Mouse (Mus musculus) left cerebral cortex, adult 18-20 months (tissue): ENCODE measurements around the gene Slc39a11. TPM values are rescaled to one million over a fixed set of nuclear protein-coding genes. Genes with fewer than 3 reads are reported as not detected.

Experiments
- DNase-seq, 2 experiments: peaks; one replicate each; pipeline ENCODE4 v3.0.0; 2021 to 2022; ENCODE audit warnings: low spot score in 2 of 2, mixed read lengths in 1 of 2
- total RNA-seq, 2 experiments: library from RNA; stranded (reverse); gene quantifications; 2 replicates each; pipeline ENCODE4 v1.2.3; 2021

Slc39a11 gene
- total RNA-seq, 2 experiments from 2014 or later = 13.9 to 15.3 TPM

DNA sequence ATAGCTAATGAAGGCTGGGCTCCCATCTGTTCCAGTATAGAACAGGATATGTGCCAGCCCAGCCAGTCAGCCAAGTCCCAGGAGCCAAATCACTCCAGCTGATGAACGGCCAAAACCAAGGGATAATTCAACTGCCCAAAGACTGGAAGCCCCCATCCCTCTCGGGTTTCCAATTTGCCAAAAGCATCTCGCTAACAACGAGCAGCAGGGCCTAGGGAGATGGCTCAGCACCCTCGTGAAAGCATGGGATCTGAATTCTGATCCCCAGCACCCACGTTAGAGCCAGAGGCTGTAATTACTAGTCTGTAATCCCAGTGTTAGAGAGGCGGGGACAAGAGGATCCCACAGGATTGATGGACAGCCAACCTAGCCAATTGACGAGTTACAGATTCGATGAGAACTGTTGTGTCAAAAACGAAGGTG is 15.2 kb downstream of the Slc39a11 start:
- DNase-seq = no peak

DNA sequence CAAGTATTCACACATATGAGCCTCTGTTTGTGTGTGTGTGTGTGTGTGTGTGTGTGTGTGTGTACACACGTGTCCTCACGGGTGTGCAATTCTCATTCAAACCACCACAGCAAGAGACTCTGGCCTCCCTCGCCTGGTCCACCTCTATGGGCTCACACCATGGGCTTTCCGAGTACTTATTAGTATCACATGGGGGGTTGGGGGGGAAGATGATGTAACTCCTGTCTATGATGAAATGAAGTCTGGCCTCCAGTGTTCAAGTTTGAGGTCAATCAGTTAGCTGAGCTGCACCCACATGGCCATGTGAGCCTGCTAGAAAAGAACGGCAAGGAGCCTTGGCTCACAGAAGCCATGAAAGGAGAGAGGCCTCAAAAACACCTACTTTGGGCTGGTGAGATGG is 16.5 kb downstream of the Slc39a11 start:
- DNase-seq = no peak

DNA sequence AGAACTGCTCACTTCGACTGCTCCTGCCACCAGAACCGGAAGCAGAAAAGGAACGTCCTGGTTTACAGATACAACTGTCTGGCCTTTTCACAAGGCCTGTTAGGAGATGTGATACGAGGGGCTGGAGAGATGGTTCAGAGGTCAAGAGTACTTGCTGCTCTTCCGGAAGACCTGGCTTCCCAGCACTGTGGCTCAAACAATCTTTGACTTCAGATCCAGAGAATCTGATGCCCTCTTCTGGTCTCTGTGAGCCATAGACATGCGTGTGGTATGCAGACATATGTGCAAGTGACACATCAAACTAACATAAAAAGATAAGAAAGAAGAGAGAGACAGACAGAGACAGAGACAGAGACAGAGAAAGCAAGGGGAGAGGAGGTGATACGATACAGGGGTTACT is 17.6 kb downstream of the Slc39a11 start:
- no peak for DNase-seq

DNA sequence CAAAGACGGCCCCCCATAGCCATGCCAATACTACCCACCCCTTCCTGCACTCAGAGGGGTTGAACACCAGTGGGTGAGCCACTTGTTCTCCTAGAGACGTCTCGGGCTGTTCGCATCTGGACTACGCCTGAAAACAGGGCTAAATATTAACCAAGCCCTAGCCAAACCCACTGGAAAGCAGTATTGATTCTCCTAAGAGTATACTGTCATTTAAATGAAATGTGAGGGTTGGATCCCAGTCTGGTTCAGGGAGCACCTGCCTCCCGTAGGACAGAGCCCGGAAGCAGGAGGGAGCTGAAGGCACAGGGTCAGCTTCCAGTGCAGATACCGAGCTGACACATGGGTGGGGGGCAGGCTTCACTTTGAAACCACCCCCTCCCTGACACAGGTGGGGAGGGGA is 18.0 kb downstream of the Slc39a11 start:
- no peak for DNase-seq

DNA sequence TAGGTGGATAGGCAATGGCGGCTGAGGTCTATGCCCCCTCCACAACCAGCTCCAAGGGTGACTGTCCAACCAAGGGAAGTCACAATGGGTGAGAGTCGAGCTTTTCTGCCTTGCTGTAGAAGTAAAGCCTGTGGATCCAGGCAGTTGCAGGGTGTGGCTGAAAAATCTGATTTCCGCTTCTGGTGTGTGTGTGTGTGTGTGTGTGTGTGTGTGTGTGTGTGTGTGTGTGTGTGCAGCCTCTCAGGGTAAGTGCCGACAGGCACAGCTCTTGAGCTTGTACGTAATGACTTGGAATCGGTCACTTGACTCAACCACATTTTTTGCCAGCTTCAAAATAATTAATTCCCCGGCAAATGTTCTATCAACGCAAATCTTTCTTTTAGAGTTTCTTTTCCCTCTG is 18.6 kb downstream of the Slc39a11 start:
- no peak for DNase-seq

DNA sequence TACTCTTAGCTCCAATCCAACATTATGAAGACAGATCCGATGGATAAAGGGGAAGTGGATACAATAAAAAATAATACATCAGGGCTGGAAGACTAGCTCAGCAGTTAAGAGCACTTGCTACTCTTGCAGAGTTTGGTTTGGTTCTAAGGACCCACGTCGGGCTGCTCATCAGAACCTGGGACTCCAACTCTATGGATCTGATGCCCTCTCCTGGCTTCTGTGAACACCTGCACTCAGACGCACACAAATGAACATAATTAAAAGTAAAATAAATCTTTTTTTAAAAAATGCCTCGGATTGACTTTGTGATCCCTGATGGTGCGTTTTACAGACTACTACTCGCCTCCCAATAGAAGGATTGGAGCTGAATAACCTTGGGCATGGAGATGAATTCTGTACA is 19.2 kb downstream of the Slc39a11 start:
- no peak for DNase-seq

DNA sequence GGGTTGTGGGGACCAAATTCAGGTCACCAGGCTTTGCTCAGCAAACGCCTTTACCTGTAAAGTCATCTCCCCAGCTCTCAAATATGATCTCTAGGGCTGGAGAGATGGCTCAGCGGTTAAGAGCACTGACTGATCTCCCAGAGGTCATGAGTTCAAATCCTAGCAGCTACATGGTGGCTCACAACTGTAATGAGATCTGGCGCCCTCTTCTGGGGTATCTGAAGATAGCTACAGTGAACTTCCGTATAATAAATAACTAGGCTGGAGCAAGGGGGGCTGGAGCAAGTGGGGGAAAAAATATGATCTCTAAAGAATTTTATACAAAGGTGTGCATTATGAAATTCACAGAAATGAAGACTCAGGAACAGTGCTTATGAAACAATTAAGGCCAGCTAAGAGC is 22.1 kb downstream of the Slc39a11 start:
- DNase-seq = no peak

DNA sequence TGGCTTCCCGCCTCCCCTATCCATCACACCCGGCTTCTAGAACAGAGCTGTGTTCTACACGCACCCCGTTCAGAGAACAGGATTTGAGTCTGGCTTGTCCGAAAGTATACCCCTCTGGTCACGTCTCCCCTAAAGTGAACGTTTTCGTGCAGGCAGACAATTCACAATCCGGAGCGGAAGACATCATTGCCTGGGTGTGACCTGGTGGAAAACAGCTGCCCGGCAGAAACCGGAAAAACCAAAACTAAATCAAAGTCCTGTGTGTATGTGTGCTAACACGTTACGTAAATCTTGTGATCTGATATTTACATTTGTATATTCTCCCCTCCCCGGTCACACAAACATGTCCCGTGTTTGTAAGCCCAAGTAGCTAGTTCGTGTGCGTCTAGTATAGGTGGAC is 24.4 kb downstream of the Slc39a11 start:
- no peak for DNase-seq

DNA sequence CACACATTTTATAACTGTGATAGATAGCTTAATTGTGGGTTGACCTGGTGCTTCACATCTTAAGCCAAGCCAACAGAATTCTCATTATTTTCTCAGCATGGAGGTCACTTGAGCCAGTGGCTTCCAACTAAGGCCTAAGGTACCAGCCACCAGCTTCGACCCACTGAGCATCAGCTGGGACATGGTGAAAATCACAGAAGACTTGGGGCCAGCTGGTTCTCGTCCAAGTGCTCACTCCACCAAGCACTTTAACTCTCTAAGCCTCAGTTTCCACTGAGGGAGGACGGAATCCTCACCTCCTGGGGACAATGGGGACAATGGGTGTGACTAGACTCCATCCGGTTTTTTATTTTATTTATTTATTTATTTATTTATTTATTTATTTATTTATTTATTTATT is 27.9 kb downstream of the Slc39a11 start:
- DNase-seq = no peak

DNA sequence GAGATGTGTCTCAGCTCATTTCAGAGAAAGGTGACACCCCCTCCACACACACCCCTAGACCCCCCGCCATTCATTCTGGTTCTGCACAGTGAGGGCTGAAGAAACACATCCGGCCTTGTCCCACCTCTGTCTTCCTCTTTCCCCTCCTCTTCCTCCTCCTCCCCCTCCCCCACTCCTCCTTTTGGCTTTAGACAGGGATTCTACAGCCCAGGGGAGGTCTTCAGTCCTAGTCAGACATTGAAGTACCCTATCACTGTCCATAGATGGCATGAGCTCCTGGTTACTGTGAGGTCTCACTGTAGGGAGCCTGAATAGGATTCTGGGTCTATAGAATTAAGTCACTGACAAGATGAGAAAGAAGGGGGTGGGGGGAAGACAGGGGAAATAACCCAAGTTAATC is 28.9 kb downstream of the Slc39a11 start:
- no peak for DNase-seq

DNA sequence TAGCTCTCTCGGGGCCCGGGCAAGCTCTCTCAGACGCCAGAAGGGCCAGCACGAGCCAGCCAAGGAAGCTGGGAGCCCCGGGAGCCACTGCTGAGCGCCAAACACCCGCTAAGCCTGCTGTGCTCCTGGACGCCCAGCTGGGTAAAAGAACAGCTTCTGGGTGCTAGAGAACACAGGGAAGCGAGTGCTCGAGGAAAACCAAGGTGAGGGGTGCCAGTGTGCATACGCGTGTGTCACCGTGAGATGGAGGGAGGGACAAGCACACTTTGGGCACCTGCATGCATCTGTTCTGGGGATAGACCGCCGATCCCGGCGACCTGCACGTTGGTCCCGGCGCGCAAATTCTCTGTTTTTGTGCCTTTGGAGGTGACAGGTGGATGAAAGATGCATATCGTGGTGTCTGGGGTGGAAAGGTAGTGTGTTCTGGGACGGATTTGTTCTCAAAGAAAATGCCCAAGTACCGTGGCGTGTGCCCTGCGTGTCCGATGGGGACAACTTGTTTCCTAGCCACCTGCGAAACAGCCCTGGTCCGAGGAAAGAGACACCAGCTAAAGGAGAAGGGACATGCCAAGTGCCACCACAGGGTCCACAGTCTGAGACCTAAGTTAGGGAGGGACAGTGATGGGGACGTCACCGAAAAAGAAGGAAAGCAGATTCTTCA is 30.3 kb downstream of the Slc39a11 start:
- no peak for DNase-seq

DNA sequence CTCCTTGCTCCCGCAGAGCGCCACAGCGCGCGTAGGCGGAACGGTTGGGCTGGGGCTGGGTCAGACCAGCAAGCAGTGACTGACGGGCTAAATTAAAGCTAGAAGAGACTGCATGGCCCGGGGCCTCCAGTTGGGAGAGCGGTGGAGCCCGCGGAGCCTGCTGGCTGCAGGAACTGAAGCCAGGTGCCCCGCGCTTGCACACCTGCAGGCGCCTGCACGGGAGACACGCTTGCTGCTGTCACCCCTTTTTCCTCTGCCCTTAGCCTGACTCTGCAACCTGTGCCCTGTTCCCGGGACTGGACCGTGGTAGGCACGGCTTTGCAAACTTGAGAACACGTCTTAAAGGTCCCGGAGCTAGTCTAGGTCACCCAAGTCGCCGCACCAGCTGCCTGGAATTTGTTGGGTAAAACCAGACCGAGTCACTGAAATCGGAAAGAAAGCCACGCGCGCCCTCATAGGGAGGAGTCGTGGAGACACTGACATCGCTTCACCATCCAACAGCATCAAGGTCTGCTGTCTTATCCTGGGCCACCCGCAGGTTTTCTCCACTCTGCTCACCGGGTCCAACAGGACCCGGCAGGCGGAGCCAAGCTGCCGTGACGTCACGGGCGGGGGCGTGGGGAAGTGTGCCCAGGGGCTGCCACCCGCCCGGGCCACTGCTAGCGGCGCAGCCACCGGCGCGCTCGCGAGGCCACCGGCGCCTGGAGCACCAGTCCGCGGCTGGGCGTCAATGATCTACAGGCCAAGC is 31.0 kb downstream of the Slc39a11 start, which contains the start of gene Sstr2:
Gene Sstr2 (plus strand): TSS at position 671 of the 748 bp plus-strand sequence.
- peak; percentile 74 to 82 for DNase-seq

DNA sequence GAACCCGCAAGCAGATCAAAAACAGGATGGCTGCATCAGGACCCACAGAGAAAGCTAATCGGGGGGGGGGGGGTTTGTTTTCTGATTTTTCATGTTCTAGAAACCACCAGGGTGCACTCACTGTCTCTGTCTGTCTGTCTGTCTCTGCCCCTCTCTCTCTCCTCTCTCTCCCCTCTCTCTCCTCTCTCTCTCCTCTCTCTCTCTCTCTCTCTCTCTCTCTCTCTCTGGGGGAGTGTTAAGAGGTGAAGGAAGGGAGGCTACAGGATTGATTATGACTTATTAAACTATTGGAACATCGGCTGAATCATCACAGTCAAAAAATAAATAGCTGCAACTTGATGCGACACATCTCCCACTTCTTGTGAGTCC is 31.6 kb downstream of the Slc39a11 start:
- DNase-seq = no peak

DNA sequence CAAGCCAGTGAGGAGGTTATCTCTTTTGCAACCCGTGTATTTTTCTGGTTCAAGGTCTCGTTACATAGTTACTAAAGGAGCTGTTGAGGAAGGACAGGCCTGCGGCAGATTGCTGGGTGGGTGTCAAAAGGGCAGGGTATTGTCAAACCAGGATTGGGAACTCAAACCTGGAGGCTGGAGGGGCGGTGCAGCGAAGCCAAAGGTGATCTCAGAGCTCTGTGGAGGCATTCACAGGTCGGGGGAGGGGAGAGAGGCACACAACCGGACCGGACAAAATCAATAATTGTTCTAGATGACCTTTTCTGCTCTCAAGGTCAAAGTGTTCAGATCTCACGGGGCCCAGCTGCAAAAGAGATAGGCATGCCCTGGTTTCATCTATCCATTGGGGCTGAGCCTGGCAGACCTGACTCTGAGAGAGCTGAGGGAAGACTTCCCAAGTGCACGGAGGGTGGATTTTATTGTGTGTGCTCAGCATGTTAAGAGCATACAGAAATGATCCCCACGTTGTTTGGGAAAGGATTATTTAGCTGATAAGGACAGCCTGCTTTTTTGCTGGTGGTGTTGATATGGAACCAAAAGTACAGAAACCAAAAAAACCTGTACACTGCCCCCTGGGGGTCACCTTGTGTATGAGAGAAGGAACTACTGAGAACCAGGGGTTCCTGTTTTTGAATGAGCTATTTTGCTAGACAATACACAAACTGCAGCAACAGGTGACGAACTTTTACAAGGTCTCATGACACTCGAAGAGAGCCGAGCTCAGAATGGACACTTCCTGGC is 32.6 kb downstream of the Slc39a11 start:
- DNase-seq = peak; percentile 66 to 77

DNA sequence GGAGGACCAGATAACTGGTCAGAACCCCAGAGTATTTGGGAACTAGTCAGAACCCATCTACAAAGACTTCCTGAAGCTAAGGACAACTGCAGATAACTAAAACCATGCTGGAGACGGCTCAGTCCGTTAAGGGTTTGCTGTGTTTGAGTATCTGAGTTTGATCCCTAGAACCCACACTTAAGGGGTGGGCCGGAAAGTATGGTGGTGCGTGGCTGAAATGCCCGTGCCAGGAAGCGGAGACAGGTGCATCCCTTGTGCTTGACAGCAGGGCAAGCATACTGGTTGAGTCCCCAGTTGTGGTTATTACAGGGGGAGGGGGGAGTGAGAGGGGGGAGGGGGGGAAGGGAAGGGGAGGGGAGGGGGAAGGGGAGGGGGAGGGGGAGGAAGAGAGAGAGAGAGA is 35.4 kb downstream of the Slc39a11 start:
- no peak for DNase-seq

DNA sequence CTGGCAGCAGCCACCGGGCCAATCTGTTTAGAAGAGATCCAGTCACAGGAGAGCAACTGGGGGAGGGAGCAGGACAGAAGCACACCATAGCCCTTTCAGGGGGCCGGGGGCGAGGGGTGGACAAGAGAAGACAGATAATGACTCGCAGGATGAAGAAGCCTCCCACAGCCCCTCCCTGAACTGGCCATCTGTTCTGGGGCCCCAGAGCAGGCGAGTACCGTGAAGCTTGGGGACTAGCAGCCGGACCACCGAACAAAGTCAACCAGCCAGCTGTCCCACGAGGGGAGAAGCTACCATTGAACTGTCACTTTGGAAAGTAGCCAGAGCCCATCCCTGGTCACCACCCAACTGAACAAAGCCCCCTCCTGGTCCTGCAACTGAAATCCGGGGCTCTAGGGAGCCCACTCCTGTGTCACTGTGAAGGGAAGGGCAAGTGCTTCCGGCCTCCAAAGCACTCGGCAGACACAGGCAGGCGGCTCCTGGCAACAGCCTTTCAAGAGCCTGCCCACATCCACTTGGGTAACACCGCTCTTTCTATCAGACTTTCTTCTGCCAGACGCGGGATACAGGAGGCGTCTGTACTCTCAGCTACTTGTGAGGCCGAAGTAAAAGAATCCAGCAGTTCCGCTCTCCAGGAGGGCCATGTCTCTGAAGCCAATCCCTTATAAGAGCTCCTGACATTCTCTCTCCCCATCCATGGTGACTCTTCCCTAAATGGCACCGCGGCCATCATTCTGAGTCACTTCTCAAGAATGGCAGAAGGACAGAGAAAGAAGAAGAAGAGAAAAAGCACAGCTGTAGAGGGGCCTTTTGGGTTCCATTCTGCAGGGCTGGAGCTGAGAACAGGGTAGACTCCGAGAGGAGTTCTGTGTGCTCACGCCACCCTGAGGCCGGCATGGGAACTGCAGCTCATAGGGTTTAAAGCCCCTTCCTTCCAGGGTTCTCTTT is 37.9 kb downstream of the Slc39a11 start:
- peak; percentile 38 to 60 for DNase-seq

DNA sequence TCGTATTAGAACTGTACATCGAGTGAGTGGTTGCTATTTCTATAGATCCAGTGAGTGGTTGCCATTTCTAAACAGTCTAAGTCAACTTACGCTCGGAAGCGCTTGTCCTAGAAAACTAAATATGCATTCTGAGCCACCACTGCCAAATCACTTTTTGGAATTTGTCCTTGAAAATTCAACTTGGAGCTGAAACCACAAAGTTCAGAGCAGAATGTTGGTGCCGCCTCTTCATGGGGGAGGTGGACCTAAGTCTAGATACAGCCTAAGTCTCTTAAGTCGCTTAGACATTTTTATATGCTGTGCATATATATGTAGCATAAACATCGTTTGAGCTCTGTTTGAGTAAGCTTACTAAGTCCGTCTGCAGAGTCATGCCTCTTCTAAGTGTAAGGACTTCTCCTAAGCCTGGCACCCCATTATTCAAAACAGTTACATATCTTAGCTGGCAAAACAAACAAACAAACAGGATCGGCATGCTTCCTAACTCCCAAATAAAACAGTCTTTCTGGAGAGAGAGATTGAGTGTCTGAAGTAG is 38.7 kb downstream of the Slc39a11 start:
- peak; percentile 19 to 26 for DNase-seq

DNA sequence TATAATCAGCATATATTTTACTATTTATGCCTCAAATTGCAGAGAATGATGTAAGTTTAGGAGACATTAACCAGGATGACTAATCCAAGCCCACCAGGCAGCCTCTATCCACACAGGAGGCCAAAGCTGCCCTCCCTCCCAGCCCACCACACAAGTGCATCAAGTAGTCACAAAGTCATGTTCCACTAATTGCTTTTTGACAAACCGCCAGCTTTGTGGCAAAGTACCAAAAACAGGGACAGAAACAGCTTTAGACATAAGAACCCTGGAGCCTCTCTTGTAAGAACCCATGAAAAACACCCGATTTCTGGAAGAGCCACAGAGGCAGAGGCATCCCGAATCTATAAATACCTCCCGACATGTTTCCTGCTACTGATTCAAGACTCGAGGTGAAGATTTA is 39.6 kb downstream of the Slc39a11 start:
- DNase-seq = no peak

DNA sequence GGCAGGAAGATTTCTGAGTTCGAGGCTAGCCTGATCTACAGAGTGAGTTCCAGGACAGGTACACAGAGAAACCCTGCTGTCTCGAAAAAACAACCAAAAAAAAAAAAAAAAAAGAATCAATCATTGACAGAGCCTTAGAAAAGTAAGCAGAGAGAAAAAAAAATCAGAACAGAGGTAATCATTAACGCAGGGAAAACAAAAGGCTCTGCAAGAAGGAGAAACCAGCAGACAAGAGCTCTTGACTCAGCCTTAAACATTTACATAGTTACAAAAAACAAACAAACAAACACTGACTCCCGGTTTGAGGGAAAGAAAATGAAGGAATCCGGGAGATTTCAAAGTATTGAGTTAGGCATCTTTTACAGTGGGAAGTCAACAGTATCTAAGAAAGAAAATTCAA is 40.3 kb downstream of the Slc39a11 start:
- DNase-seq = no peak

DNA sequence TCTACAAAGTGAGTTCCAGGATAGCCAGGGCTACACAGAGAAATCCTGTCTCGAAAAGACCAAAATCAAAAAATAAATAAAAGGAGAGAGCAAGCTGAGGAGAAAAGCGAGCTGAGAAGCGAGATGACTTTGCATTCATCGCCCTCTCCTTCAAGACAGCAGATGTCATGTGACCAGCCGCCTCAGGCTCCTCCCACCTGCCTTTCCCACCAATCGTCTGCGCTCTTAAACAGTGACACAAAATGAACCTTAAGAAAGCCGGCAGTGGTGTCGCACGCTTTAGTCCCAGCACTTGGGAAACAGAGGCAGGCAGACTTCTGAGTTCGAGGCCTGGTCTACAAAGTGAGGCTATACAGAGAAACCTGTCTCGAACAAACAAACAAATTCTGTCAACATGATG is 42.3 kb downstream of the Slc39a11 start:
- DNase-seq = no peak
